Mouse (Mus musculus): ENCODE results near the gene Itgb7. TPM values are rescaled to one million over a fixed set of nuclear protein-coding genes. Genes with fewer than 3 reads are reported as not detected.

The Itgb7 gene
- 10 to 100 TPM in 1 of 26 experiments, 1 to 10 TPM in 25; 1.1 to 10.8 (median 4.2) TPM for total RNA-seq (2018; cell fraction: chromatin; rRNA removed)
- 10 to 100 TPM in 10 of 26 experiments, 1 to 10 TPM in 16; 5.1 to 12.2 (median 8.6) TPM for total RNA-seq (2018; cell fraction: cytosol; rRNA removed)
- 10 to 100 TPM in 24 of 26 experiments, 1 to 10 TPM in 2; 8.5 to 27.7 (median 18.2) TPM for total RNA-seq (2018; cell fraction: nucleus; rRNA removed)
- 3.5 to 14.3 TPM (median 5.0 TPM) in 3 replicates for polyA plus RNA-seq (2018)

DNA sequence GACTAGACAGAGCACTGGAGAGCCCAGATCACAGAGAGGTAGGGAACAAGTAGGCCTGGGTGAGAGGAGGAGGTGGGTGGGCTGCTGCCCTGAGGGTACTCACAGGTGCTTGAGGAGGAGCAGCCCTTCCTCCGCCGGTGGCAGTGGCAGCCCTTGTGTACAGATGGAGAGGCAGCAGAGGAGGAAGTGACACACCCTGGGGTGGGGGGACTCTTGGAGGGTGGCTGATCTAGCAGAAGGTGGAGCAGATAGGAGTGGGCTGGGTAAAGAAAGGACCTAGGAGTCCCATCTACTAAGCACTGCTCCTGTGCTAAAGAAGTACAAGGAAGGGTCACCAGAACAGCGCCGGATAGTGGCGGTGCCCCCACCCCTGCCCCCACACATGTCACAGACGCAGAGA lies at the start of gene Itgb7:
Gene Itgb7 (minus strand): TSS at position 197 of the 400 bp plus-strand sequence.
- Histone ChIP-seq H3K4me3 (ENCODE audit: inconsistent target) (peak within 1 kb of the TSS; percentile 6; the same call in 1 of the 2 replicates), H3K27ac (peak within 1 kb of the TSS; percentile 28; the same call in 1 of the 2 replicates), H3K36me3 (ENCODE audit: inconsistent target) (no peaks in the 10 kb centered on the region), H3K79me2 (ENCODE audit: inconsistent target) (peaks cover 29% of the 10 kb centered on the region)
- 10% methylated on average over 6 of the region's 6 CpGs for WGBS (ENCODE audit: missing documents)

DNA sequence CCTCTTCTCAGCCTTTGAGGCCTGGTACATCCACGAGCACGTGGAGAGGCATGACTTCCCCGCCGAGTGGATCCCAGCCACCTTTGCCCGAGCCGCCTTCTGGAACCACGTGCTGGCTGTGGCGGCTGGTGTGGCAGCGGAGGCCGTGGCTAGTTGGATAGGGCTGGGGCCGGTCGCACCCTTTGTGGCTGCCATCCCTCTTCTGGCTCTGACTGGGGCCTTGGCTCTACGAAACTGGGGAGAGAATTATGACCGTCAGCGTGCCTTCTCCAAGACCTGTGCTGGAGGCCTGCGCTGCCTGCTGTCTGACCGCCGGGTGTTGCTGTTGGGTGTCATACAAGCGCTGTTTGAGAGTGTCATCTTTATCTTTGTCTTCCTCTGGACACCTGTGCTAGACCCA lies 48.9 kb upstream of the Itgb7 start:
- H3K27ac ChIP-seq: peak overlapping the region; percentile 62; the same call in 1 of the 2 replicates
- WGBS (ENCODE audit: missing documents): 95% methylated on average over 19 of the region's 19 CpGs
- H3K36me3 ChIP-seq (ENCODE audit: inconsistent target): peaks cover 10% of the 10 kb centered on the region; the same call in 1 of the 2 replicates
- H3K4me3 ChIP-seq (ENCODE audit: inconsistent target): peak overlapping the region; percentile 90
- H3K79me2 ChIP-seq (ENCODE audit: inconsistent target): peaks cover 27% of the 10 kb centered on the region

DNA sequence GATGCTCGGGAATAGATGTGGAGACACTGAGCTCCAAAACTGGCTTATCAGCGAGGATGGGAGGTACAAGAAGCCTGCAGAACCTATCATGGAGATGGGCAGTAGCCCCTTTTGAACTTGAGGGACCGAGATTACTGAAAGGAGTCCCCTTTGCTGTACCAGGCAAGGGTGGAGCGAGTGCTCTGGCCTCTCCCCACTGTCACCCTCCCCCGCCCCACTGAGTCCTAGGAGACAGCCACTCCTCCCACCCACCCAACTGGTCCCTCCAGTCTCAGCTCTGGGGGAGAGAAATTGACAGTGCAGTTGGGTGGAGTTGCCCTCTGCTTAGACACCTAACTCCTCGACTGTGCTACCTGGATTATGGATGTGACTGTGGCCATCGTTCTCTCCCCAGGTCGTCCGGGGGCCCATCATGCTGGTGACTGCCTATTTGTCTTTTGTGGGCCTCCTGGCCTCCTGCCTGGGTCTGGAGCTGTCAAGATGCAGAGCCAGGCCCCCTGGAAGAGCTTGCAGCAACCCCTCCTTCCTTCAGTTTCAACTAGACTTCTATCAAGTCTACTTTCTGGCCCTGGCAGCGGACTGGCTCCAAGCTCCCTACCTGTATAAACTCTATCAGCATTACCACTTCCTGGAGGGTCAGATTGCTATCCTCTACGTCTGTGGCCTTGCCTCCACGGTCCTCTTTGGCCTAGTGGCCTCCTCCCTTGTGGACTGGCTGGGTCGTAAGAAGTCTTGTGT lies 48.2 kb upstream of the Itgb7 start:
- Histone ChIP-seq H3K4me3 (ENCODE audit: inconsistent target) (peak overlapping the region; percentile 90), H3K79me2 (ENCODE audit: inconsistent target) (peaks cover 27% of the 10 kb centered on the region), H3K27ac (peak overlapping the region; percentile 62), H3K36me3 (ENCODE audit: inconsistent target) (peaks cover 10% of the 10 kb centered on the region; the same call in 1 of the 2 replicates)
- 20% methylated on average over 13 of the region's 13 CpGs for WGBS (ENCODE audit: missing documents)

DNA sequence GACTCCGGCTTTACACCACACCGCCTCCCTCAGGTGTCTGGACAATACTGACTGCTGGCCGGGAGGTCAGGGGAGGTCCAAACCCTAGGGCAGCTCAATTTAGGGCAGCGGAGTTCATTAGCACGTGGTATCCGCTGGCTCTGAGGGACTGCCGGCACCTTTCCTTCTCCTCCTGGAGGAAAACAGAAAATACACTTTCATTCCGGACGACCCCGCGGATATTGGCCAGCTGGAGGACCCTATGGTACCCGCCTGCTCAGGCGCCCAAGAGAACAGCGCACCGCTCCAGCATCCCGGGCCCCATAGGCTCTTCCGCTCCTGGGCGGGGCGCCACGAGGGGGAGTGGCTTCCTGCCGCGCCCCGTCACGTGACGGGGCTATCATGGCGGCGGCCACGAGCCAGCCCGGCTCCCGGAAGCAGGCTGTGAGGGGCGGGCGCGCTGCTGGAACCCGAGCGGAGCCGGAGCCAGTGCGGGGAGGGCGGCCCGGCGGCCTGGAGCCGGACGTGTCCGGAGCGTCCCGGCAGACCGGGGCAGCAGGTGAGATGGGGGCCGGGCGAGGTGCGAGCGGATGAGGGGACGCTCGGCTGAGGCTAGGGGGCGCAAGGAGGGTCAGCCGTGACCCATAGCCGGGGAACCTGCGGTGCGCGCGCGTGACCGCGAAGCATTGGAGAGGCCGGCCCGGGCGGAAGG lies 47.5 kb upstream of the Itgb7 start, which contains the start of gene Mfsd5:
Gene Mfsd5 (plus strand): TSS at position 363 of the 691 bp plus-strand sequence.
- peak within 1 kb of the TSS; percentile 62 for H3K27ac ChIP-seq
- peak within 1 kb of the TSS; percentile 90 for H3K4me3 ChIP-seq (ENCODE audit: inconsistent target)
- under 1% methylated on average over 65 of the region's 65 CpGs for WGBS (ENCODE audit: missing documents)
- peaks cover 10% of the 10 kb centered on the region; the same call in 1 of the 2 replicates for H3K36me3 ChIP-seq (ENCODE audit: inconsistent target)
- H3K79me2 ChIP-seq (ENCODE audit: inconsistent target): peaks cover 27% of the 10 kb centered on the region

DNA sequence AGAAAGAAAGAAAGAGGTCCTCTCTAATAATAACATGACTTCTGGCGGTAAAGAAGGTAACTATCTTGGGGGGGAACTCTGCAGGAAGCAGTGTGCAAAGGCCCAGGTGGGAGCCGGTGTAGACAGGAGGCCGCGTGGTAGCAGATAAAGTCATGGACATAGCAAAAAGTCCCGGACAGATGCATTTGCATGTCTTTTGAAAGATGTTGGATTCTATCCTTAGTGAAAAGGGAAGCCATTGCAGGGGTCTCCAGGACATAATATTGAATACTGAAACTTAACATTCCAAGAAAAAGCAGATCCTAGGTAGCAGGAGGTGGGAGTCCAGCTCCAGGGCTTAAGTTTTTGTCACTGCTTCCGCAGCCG lies 47.0 kb upstream of the Itgb7 start:
- peak overlapping the region; percentile 61 for H3K4me3 ChIP-seq (ENCODE audit: inconsistent target)
- 35% methylated on average over 7 of the region's 7 CpGs for WGBS (ENCODE audit: missing documents)
- peak overlapping the region; percentile 60 for H3K27ac ChIP-seq
- peaks cover 27% of the 10 kb centered on the region for H3K79me2 ChIP-seq (ENCODE audit: inconsistent target)
- H3K36me3 ChIP-seq (ENCODE audit: inconsistent target): peaks cover 10% of the 10 kb centered on the region; the same call in 1 of the 2 replicates

DNA sequence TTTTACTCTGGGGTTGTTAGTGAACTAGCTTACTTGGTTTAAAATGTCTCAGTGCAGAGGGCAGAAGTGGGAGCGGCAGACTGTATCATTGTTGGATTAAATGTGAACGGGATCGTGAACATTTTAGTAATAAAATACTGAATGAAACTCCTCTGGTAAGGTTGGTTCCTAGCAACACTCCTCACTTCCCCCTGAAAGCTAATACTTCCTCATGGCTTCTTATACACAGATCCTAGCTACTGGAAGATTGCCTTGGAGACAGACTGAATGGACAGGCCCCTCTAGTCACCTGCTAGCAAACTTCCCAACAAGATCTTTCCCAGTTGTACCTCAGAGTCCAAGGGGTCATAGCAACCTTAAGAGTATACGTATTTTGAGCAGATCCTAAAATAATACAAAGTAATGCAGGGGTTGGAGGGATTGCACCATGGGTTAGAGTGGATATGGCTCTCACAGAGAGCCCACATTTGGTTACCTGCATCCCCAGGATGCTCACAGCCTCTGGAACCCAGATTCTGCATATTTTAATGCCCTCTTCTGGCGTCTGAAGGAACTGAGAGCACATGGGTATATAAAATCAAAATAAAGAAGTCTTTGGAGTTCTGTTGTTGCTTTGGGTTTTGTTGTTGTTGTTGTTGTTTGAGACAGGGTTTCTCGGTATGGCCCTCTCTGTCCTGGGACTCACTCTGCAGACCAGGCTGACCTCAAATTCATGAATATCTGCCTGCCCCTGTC lies 42.4 kb upstream of the Itgb7 start:
- Histone ChIP-seq H3K79me2 (ENCODE audit: inconsistent target) (no peaks in the 10 kb centered on the region), H3K36me3 (ENCODE audit: inconsistent target) (no peaks in the 10 kb centered on the region), H3K4me3 (ENCODE audit: inconsistent target) (no peak overlapping the region), H3K27ac (no peak overlapping the region)
- 59% methylated on average over 6 of the region's 6 CpGs for WGBS (ENCODE audit: missing documents)

DNA sequence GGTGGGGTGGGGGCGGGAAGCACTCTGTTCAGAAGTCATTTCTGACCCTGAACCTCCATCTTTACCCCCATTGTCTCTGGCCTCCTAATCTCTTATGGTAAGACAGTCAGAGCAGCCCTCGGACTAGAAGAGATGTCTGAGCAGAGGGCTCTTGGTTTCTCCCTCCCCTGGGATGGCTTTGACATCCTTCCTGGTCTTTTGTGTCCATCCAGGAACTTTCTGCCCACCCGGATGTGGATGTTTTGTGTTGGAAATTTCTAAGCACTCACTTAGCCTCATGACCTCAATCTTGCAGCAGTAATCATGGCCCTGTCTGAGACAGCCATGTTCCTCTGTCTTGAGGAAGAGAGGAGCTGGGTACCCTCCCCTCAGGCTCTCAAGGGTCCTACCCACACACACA lies 39.7 kb upstream of the Itgb7 start:
- WGBS (ENCODE audit: missing documents): 85% methylated on average over 2 of the region's 3 CpGs
- Histone ChIP-seq H3K4me3 (ENCODE audit: inconsistent target) (no peak overlapping the region), H3K36me3 (ENCODE audit: inconsistent target) (no peaks in the 10 kb centered on the region), H3K27ac (no peak overlapping the region), H3K79me2 (ENCODE audit: inconsistent target) (no peaks in the 10 kb centered on the region)

DNA sequence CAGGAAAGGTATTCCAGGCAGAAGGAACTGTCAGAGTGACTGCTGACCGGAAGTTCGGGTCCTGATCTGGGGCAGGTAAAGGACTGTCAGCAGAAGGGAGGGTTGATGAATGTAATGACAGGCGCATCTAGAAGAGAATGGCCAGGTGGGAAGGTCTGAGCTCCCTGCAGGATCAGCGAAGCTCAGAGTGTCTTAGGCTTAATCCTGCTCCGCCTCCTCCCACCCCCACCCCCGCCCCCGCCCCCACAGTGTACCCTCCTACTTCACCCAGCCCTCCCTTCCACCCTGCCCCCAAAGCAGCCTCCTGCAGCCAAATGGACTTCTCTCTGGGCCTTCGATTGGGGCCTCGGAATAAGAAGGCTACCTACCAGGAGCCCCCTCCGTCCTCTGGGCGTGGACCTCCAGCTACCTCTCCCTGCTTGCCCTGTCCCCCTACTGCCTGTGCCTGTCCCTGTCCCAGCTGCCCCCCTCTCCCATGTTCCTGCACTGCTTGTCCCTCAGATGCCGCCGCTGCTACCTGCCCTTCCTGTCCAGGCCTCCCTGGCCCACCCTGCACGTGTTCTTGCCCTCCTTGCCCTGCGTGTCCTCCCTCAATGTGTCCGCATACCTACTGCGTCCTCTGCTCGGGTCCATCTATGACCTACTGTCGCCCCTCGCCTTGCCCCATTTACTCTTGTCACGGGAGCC lies 38.7 kb upstream of the Itgb7 start, which contains the start of gene Gm9918:
Gene Gm9918 (plus strand): TSS at position 290 of the 687 bp plus-strand sequence.
- H3K79me2 ChIP-seq (ENCODE audit: inconsistent target): no peaks in the 10 kb centered on the region
- WGBS (ENCODE audit: missing documents): 92% methylated on average over 19 of the region's 21 CpGs
- H3K27ac ChIP-seq: no peak within 1 kb of the TSS
- no peaks in the 10 kb centered on the region for H3K36me3 ChIP-seq (ENCODE audit: inconsistent target)
- no peak within 1 kb of the TSS for H3K4me3 ChIP-seq (ENCODE audit: inconsistent target)

DNA sequence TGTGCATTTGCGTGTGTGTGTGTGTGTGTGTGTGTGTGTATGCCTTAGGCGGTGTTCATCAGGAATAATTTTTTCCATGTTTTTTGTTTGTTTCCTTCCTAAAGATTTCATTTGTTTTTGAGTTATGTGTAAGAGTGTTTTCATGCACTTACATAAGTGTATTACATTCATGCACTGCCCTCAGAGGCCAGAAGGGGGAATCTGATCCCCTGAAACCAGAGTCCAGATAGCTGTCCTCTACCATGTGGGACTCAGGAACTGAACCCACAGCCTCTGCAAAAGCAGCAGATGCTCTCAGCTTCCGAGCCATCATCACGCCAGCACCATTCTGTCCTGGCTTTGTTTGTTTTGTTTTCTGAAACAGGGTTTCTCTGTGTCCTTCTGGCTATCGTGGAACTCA lies 33.8 kb upstream of the Itgb7 start:
- Histone ChIP-seq H3K36me3 (ENCODE audit: inconsistent target) (no peaks in the 10 kb centered on the region), H3K79me2 (ENCODE audit: inconsistent target) (no peaks in the 10 kb centered on the region), H3K4me3 (ENCODE audit: inconsistent target) (no peak overlapping the region), H3K27ac (no peak overlapping the region)
- WGBS (ENCODE audit: missing documents): 89% methylated on average over 4 of the region's 5 CpGs

DNA sequence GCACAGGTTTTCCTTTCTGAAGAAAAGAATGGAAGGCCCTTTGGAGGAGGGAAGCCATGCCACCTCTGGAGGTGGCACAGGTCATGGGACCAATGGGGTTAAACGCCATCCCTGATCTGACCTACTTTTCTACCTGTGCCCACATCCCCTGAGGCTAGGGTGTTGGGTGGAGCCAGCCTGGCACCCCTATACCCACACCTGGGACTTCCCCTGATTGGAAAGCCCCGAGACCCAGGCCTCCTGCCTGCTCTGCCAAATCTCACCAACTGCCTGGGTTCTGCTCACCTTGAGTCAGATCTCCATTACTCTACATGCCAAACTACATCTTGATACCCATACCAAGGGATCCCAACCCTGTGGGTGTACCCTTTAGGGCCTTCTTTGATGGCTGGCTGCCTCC lies 31.3 kb upstream of the Itgb7 start:
- Histone ChIP-seq H3K27ac (no peak overlapping the region), H3K79me2 (ENCODE audit: inconsistent target) (no peaks in the 10 kb centered on the region), H3K4me3 (ENCODE audit: inconsistent target) (no peak overlapping the region), H3K36me3 (ENCODE audit: inconsistent target) (no peaks in the 10 kb centered on the region)
- 79% methylated on average over 2 of the region's 2 CpGs for WGBS (ENCODE audit: missing documents)

DNA sequence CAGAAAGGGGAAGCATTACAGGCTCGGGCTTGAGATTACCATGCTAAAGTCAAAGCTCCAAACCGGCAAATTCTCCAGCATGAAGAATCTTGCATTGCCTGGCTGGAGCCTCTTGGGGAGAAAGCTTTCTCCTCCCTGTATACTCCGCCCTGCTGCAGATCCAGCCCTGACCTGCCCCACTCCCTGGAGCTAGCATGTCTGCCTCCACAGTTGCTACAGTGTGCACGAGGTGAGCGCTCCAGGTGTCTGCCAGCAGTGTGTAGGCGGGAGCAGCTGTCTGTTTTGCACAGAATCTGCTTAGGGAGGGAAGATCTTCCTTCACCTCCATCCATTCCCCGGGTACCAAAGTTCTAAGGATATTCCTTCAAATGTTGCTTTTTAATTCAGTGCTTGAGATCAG lies 30.8 kb upstream of the Itgb7 start:
- H3K4me3 ChIP-seq (ENCODE audit: inconsistent target): no peak overlapping the region
- no peak overlapping the region for H3K27ac ChIP-seq
- H3K79me2 ChIP-seq (ENCODE audit: inconsistent target): no peaks in the 10 kb centered on the region
- WGBS (ENCODE audit: missing documents): 57% methylated on average over 7 of the region's 7 CpGs
- no peaks in the 10 kb centered on the region for H3K36me3 ChIP-seq (ENCODE audit: inconsistent target)

DNA sequence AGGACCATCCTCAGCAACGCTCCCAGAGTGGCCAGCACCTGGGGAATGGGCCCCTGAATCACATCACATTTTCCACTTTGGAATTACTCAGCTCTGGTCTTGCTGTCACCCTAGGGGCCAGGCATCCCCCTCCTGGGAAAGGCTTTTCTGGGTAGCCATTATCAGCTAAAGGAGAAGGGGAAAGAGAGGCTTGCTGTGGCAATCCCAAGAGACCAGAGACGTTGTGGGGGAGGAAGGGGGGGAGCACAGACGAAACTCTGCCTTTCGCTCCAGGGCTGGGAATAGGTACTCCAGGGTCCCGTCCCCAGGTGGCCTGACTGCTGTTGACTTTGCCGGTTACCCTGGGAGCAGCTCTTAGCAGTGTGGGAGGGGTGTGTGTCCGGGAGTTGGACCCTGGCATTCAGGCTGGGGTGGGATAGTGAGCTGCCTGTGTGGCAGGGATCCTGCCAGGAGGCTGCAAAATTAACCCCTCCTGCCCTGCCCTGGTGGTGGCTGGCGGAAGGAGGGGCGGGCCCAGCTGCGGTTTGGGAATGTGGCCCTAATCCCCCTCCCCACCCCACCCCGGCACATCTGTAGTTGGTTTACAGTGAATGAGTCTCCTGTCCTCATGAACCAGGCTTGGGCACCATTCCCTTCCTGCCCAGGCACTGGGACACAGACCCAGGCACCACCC lies 27.0 kb upstream of the Itgb7 start:
- Histone ChIP-seq H3K4me3 (ENCODE audit: inconsistent target) (no peak overlapping the region), H3K36me3 (ENCODE audit: inconsistent target) (no peaks in the 10 kb centered on the region), H3K27ac (no peak overlapping the region), H3K79me2 (ENCODE audit: inconsistent target) (no peaks in the 10 kb centered on the region)
- WGBS (ENCODE audit: missing documents): 88% methylated on average over 11 of the region's 11 CpGs

DNA sequence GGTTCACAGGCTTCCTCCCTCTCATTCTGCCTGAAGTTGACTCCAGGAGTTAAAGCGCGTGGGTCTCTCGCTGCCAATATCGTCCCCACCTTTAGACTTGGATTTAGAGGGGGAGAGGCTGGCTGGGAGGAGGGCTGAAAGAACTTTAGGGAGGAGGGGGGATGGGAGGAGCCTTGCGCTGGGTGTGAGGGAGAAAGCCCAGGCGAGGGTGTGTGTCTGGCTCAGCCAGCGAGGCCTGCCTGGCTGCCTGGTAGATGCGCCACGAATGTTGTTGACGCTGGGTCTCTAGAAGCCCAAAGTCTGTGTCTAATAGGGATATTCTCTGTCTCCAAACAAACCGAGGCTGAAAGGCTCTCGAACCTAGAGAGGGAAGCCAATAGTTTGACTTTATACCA lies 26.3 kb upstream of the Itgb7 start:
- no peak overlapping the region for H3K27ac ChIP-seq
- no peak overlapping the region for H3K4me3 ChIP-seq (ENCODE audit: inconsistent target)
- H3K36me3 ChIP-seq (ENCODE audit: inconsistent target): no peaks in the 10 kb centered on the region
- 72% methylated on average over 12 of the region's 12 CpGs for WGBS (ENCODE audit: missing documents)
- no peaks in the 10 kb centered on the region for H3K79me2 ChIP-seq (ENCODE audit: inconsistent target)

All from macrophage (primary cell).